Mouse (Mus musculus) testis, adult 10 weeks (tissue): ENCODE results near the gene Tmem236. TPM values are rescaled to one million over a fixed set of nuclear protein-coding genes. Genes with fewer than 3 reads are reported as not detected.

Experiments
- polyA plus RNA-seq: library from polyadenylated mRNA; stranded (reverse); fragments of 350-450 nt; fragmentation: Illumina TruSeq; extraction: RNeasy Lipid Tissue Mini Kit (QIAGEN cat#74804); gene quantifications from one replicate; pipeline ENCODE4 v1.2.3, GENCODE M21; 2014; ENCODE audit warnings: low read depth, low replicate concordance

Gene Tmem236
- polyA plus RNA-seq = 1.5 TPM

GRCm38 (mm10) chr2:14174334-14174733 is at the start of gene Tmem236:
Gene Tmem236 (plus strand): TSS chr2:14174523.

GRCm38 (mm10) chr2:14229149-14229548 is 54.8 kb downstream of the Tmem236 start, which contains the start of gene Mrc1:
Gene Mrc1 (plus strand): TSS chr2:14229392.

Other genes with a start within 250 kb of the Tmem236 start
- 93.6 TPM for gene Hacd1, start 118.4 kb upstream of the Tmem236 start, polyA plus RNA-seq
- 45.2 TPM for gene Stam, start 100.4 kb upstream of the Tmem236 start, polyA plus RNA-seq
- 37.9 TPM for gene Mrc1, start 54.9 kb downstream of the Tmem236 start, polyA plus RNA-seq
- 4.6 TPM for gene Slc39a12, start 213.8 kb downstream of the Tmem236 start, polyA plus RNA-seq